Mouse (Mus musculus): Measurements from ENCODE around the gene Krtap3-2. TPM values are rescaled to one million over a fixed set of nuclear protein-coding genes. Genes with fewer than 3 reads are reported as not detected.

The Krtap3-2 gene
- polyA plus RNA-seq, 1 experiment from 2014 or later, result not detected

GRCm38 (mm10) chr11:99539721-99540120, 16.9 kb downstream of the Krtap3-2 start:
- Histone ChIP-seq H3K27me3 (ENCODE audit: control insufficient read depth, insufficient read depth, low read length) (no peaks in the 10 kb centered on the region), H3K4me2 (ENCODE audit: low read depth, low read length, severe bottlenecking) (no peak overlapping the region), H3K9ac (ENCODE audit: low read length) (no peak overlapping the region), H3K4me1 (replicated peaks; ENCODE audit: control insufficient read depth, insufficient read depth, low read length) (no peaks in the 10 kb centered on the region), H3K36me3 (ENCODE audit: control insufficient read depth, insufficient read depth, low read length) (no peaks in the 10 kb centered on the region), H3K4me3 (ENCODE audit: low read depth, low read length) (no peak overlapping the region), H3K27ac (ENCODE audit: low read depth, low read length) (no peak overlapping the region), H3K9me3 (ENCODE audit: control insufficient read depth, low read length) (no peaks in the 10 kb centered on the region; the same call in 1 of the 2 replicates)
- ATAC-seq (replicated peaks; ENCODE audit: low FRiP score), result no peak
- DNase-seq (ENCODE audit: low spot score), result no peak
- WGBS, result 72% methylated on average over 9 of the region's 9 CpGs

- H3K4me1 ChIP-seq (replicated peaks; ENCODE audit: control insufficient read depth, insufficient read depth, low read length), result no peaks in the 10 kb centered on the region
- H3K9me3 ChIP-seq (ENCODE audit: control insufficient read depth, low read length), result no peaks in the 10 kb centered on the region
- no peaks in the 10 kb centered on the region for H3K36me3 ChIP-seq (ENCODE audit: control insufficient read depth, insufficient read depth, low read length)
- no peak within 1 kb of the TSS for H3K9ac ChIP-seq (ENCODE audit: low read length)
- no peak within 1 kb of the TSS for H3K27ac ChIP-seq (ENCODE audit: low read depth, low read length)
- DNase-seq (ENCODE audit: low spot score), result no peak
- no peak for ATAC-seq (replicated peaks; ENCODE audit: low FRiP score)
- no peak within 1 kb of the TSS for H3K4me3 ChIP-seq (ENCODE audit: low read depth, low read length)
- no peaks in the 10 kb centered on the region for H3K27me3 ChIP-seq (ENCODE audit: control insufficient read depth, insufficient read depth, low read length)
- 91% methylated on average over 13 of the region's 13 CpGs for WGBS
- no peak within 1 kb of the TSS for H3K4me2 ChIP-seq (ENCODE audit: low read depth, low read length, severe bottlenecking)
Observed at GRCm38 (mm10) chr11:99521288-99521860, 35.3 kb downstream of the Krtap3-2 start, which contains the start of gene Krt39. Krt39 (minus strand) TSS chr11:99521338.

- no peak overlapping the region for H3K4me3 ChIP-seq (ENCODE audit: low read depth, low read length)
- H3K4me2 ChIP-seq (ENCODE audit: low read depth, low read length, severe bottlenecking), result no peak overlapping the region
- ATAC-seq (replicated peaks; ENCODE audit: low FRiP score) (no peak), DNase-seq (ENCODE audit: low spot score) (no peak)
- no peak overlapping the region for H3K9ac ChIP-seq (ENCODE audit: low read length)
- 90% methylated on average over 8 of the region's 8 CpGs for WGBS
- no peaks in the 10 kb centered on the region for H3K9me3 ChIP-seq (ENCODE audit: control insufficient read depth, low read length)
- no peaks in the 10 kb centered on the region for H3K36me3 ChIP-seq (ENCODE audit: control insufficient read depth, insufficient read depth, low read length)
- H3K27me3 ChIP-seq (ENCODE audit: control insufficient read depth, insufficient read depth, low read length), result no peaks in the 10 kb centered on the region
- H3K27ac ChIP-seq (ENCODE audit: low read depth, low read length), result no peak overlapping the region
- H3K4me1 ChIP-seq (replicated peaks; ENCODE audit: control insufficient read depth, insufficient read depth, low read length), result no peaks in the 10 kb centered on the region
Observed at GRCm38 (mm10) chr11:99514098-99514497, 42.6 kb downstream of the Krtap3-2 start.

Other genes starting within 250 kb of the Krtap3-2 start
- not detected in 2 replicates for gene Krt25, start 233.9 kb downstream of the Krtap3-2 start, polyA plus RNA-seq (2014; fragmentation: Nextera tagmentation; extraction: Ambion mirVana)
- gene Krt26, start 218.9 kb downstream of the Krtap3-2 start, polyA plus RNA-seq (2014; fragmentation: Nextera tagmentation; extraction: Ambion mirVana), result not detected in 2 replicates
- gene Krt27, start 205.7 kb downstream of the Krtap3-2 start, polyA plus RNA-seq (2014; fragmentation: Nextera tagmentation; extraction: Ambion mirVana), result not detected in 2 replicates
- gene Krt28, start 181.9 kb downstream of the Krtap3-2 start, polyA plus RNA-seq (2014; fragmentation: Nextera tagmentation; extraction: Ambion mirVana), result 0.32 and 0.45 TPM in 2 replicates
- gene Krt10, start 167.5 kb downstream of the Krtap3-2 start, polyA plus RNA-seq (2014; fragmentation: Nextera tagmentation; extraction: Ambion mirVana), result 26.8 and 28.3 TPM in 2 replicates
- 0.09 TPM in 1 of 2 replicates, not detected in the other for gene Krt12, start 134.6 kb downstream of the Krtap3-2 start, polyA plus RNA-seq (2014; fragmentation: Nextera tagmentation; extraction: Ambion mirVana)
- 0.51 and 0.59 TPM in 2 replicates for gene Krt20, start 118.7 kb downstream of the Krtap3-2 start, polyA plus RNA-seq (2014; fragmentation: Nextera tagmentation; extraction: Ambion mirVana)
- not detected in 2 replicates for gene Krt23, start 63.7 kb downstream of the Krtap3-2 start, polyA plus RNA-seq (2014; fragmentation: Nextera tagmentation; extraction: Ambion mirVana)
- gene Krt39, start 35.5 kb downstream of the Krtap3-2 start, polyA plus RNA-seq (2014; fragmentation: Nextera tagmentation; extraction: Ambion mirVana), result not detected in 2 replicates
- not detected in 2 replicates for gene Krt40, start 13.7 kb downstream of the Krtap3-2 start, polyA plus RNA-seq (2014; fragmentation: Nextera tagmentation; extraction: Ambion mirVana)
- not detected in 2 replicates for gene Krtap3-3, start 6.0 kb downstream of the Krtap3-2 start, polyA plus RNA-seq (2014; fragmentation: Nextera tagmentation; extraction: Ambion mirVana)
- gene Gm11939, start 2.6 kb upstream of the Krtap3-2 start, polyA plus RNA-seq (2014; fragmentation: Nextera tagmentation; extraction: Ambion mirVana), result not detected in 2 replicates
- gene Krtap3-1, start 9.8 kb upstream of the Krtap3-2 start, polyA plus RNA-seq (2014; fragmentation: Nextera tagmentation; extraction: Ambion mirVana), result not detected in 2 replicates
- not detected in 2 replicates for gene Krtap1-5, start 24.2 kb upstream of the Krtap3-2 start, polyA plus RNA-seq (2014; fragmentation: Nextera tagmentation; extraction: Ambion mirVana)
- gene Krtap1-4, start 26.8 kb upstream of the Krtap3-2 start, polyA plus RNA-seq (2014; fragmentation: Nextera tagmentation; extraction: Ambion mirVana), result not detected in 2 replicates
- not detected in 2 replicates for gene Krtap1-3, start 34.5 kb upstream of the Krtap3-2 start, polyA plus RNA-seq (2014; fragmentation: Nextera tagmentation; extraction: Ambion mirVana)
- not detected in 2 replicates for gene Krtap9-3, start 41.3 kb upstream of the Krtap3-2 start, polyA plus RNA-seq (2014; fragmentation: Nextera tagmentation; extraction: Ambion mirVana)
- not detected in 2 replicates for gene Gm11938, start 46.5 kb upstream of the Krtap3-2 start, polyA plus RNA-seq (2014; fragmentation: Nextera tagmentation; extraction: Ambion mirVana)
- gene Gm11937, start 53.3 kb upstream of the Krtap3-2 start, polyA plus RNA-seq (2014; fragmentation: Nextera tagmentation; extraction: Ambion mirVana), result not detected in 2 replicates
- gene Krtap2-4, start 58.0 kb upstream of the Krtap3-2 start, polyA plus RNA-seq (2014; fragmentation: Nextera tagmentation; extraction: Ambion mirVana), result not detected in 2 replicates
- gene Gm11562, start 63.6 kb upstream of the Krtap3-2 start, polyA plus RNA-seq (2014; fragmentation: Nextera tagmentation; extraction: Ambion mirVana), result not detected in 2 replicates
- not detected in 2 replicates for gene Krtap4-1, start 71.4 kb upstream of the Krtap3-2 start, polyA plus RNA-seq (2014; fragmentation: Nextera tagmentation; extraction: Ambion mirVana)
- gene Krtap4-2, start 78.2 kb upstream of the Krtap3-2 start, polyA plus RNA-seq (2014; fragmentation: Nextera tagmentation; extraction: Ambion mirVana), result not detected in 2 replicates
- gene Krtap4-7, start 87.2 kb upstream of the Krtap3-2 start, polyA plus RNA-seq (2014; fragmentation: Nextera tagmentation; extraction: Ambion mirVana), result not detected in 2 replicates
- gene Gm11555, start 93.4 kb upstream of the Krtap3-2 start, polyA plus RNA-seq (2014; fragmentation: Nextera tagmentation; extraction: Ambion mirVana), result not detected in 2 replicates
- gene Gm11563, start 102.1 kb upstream of the Krtap3-2 start, polyA plus RNA-seq (2014; fragmentation: Nextera tagmentation; extraction: Ambion mirVana), result not detected in 2 replicates
- gene Krtap4-6, start 109.1 kb upstream of the Krtap3-2 start, polyA plus RNA-seq (2014; fragmentation: Nextera tagmentation; extraction: Ambion mirVana), result not detected in 2 replicates
- not detected in 2 replicates for gene Gm14190, start 133.9 kb upstream of the Krtap3-2 start, polyA plus RNA-seq (2014; fragmentation: Nextera tagmentation; extraction: Ambion mirVana)
- not detected in 2 replicates for gene Gm14180, start 177.4 kb upstream of the Krtap3-2 start, polyA plus RNA-seq (2014; fragmentation: Nextera tagmentation; extraction: Ambion mirVana)
- gene Gm11595, start 216.1 kb upstream of the Krtap3-2 start, polyA plus RNA-seq (2014; fragmentation: Nextera tagmentation; extraction: Ambion mirVana), result not detected in 2 replicates
- not detected in 2 replicates for gene Krtap4-8, start 223.9 kb upstream of the Krtap3-2 start, polyA plus RNA-seq (2014; fragmentation: Nextera tagmentation; extraction: Ambion mirVana)
- gene Krtap4-9, start 228.3 kb upstream of the Krtap3-2 start, polyA plus RNA-seq (2014; fragmentation: Nextera tagmentation; extraction: Ambion mirVana), result not detected in 2 replicates
- not detected in 2 replicates for gene Gm11596, start 236.6 kb upstream of the Krtap3-2 start, polyA plus RNA-seq (2014; fragmentation: Nextera tagmentation; extraction: Ambion mirVana)
- not detected in 2 replicates for gene Gm11569, start 242.1 kb upstream of the Krtap3-2 start, polyA plus RNA-seq (2014; fragmentation: Nextera tagmentation; extraction: Ambion mirVana)
- gene Gm11554, start 247.6 kb upstream of the Krtap3-2 start, polyA plus RNA-seq (2014; fragmentation: Nextera tagmentation; extraction: Ambion mirVana), result not detected in 2 replicates